Mouse (Mus musculus) heart, postnatal 0 days (tissue): ENCODE measurements at regions not wholly inside any gene's neighbourhood (a gene's known extent, or its start where the extent isn't known, plus 50 kb on each side); places are given as distances from the start of the nearest gene placed in this dataset.

ENCODE experiments used
- ATAC-seq: fragments of 200-750 bp; cut with Nextera tagmentation; 2 replicates; pipeline ENCODE4 v1.8.0; 2017; ENCODE audit warnings: low read depth, moderate number of reproducible peaks, moderate library complexity; ENCODE audit not compliant: insufficient read depth
- DNase-seq: peaks from one replicate; pipeline ENCODE4 v3.0.0-alpha.2; 2016; ENCODE audit warnings: low spot score
- H3K27ac ChIP-seq: fragments of 300-500 bp; sonication (generic); 2 replicates; pipeline ENCODE4 v1.5.1; 2014; ENCODE audit warnings: low read depth, mild to moderate bottlenecking
- H3K27me3 ChIP-seq: fragments of 300-500 bp; sonication (generic); 2 replicates; pipeline ENCODE4 v1.6.1; 2014; ENCODE audit warnings: low read length, mixed read lengths; ENCODE audit not compliant: control insufficient read depth, insufficient read depth
- H3K36me3 ChIP-seq: fragments of 300-500 bp; sonication (generic); replicated peaks from 2 replicates; pipeline ENCODE4 v1.6.1; 2014; ENCODE audit warnings: low read length, mixed read lengths; ENCODE audit not compliant: control insufficient read depth, insufficient read depth
- H3K4me1 ChIP-seq: fragments of 300-500 bp; sonication (generic); 2 replicates; pipeline ENCODE4 v1.6.1; 2014; ENCODE audit warnings: antibody characterized with exemption; ENCODE audit not compliant: control insufficient read depth, insufficient read depth
- H3K4me2 ChIP-seq: fragments of 300-500 bp; sonication (generic); 2 replicates; pipeline ENCODE4 v1.6.1; 2014; ENCODE audit warnings: low read depth, mild to moderate bottlenecking, low read length, moderate library complexity
- H3K4me3 ChIP-seq: fragments of 300-500 bp; sonication (generic); 2 replicates; pipeline ENCODE4 v1.5.1; 2014; ENCODE audit warnings: low read depth, low read length
- H3K9ac ChIP-seq: fragments of 300-500 bp; sonication (generic); replicated peaks from 2 replicates; pipeline ENCODE4 v1.6.1; 2014; ENCODE audit warnings: low read depth, low read length, mixed read lengths
- H3K9me3 ChIP-seq: fragments of 300-500 bp; sonication (generic); replicated peaks from 2 replicates; pipeline ENCODE4 v1.6.1; 2016; ENCODE audit warnings: low read length; ENCODE audit not compliant: control insufficient read depth
- CTCF ChIP-seq: IDR thresholded peaks from 2 replicates; pipeline ENCODE4 v1.5.1; 2016; ENCODE audit warnings: antibody characterized with exemption, control low read depth, low read depth
- EP300 ChIP-seq: IDR thresholded peaks from 2 replicates; pipeline ENCODE4 v1.6.1; 2016; ENCODE audit warnings: antibody characterized with exemption, low read depth
- WGBS: fragments of 180-500 bp; shearing (Covaris S2); extraction: QIAGEN DNeasy Blood & Tissue Kit; methylation state at CpG from one replicate; pipeline ENCODE4 v1.1.7; 2014; 5-methylcytosine and 5-hydroxymethylcytosine counted together

GRCm38 (mm10) chr1:184127321-184127720 lies 93.2 kb upstream of the 1700056E22Rik start:
- Histone ChIP-seq H3K27me3 (no peaks in the 10 kb centered on the region), H3K27ac (no peak overlapping the region), H3K4me2 (no peak overlapping the region), H3K9me3 (no peaks in the 10 kb centered on the region), H3K9ac (no peak overlapping the region), H3K4me1 (no peaks in the 10 kb centered on the region), H3K36me3 (no peaks in the 10 kb centered on the region), H3K4me3 (no peak overlapping the region)
- TF ChIP-seq CTCF (no peak), EP300 (no peak)
- DNase-seq (no peak), ATAC-seq (no peak)
- 70% methylated on average over 4 of the region's 4 CpGs for WGBS

- DNase-seq (no peak), ATAC-seq (no peak)
- H3K27ac ChIP-seq = no peak overlapping the region
- no peaks in the 10 kb centered on the region for H3K4me1 ChIP-seq
- H3K4me2 ChIP-seq = no peak overlapping the region
- H3K27me3 ChIP-seq = no peaks in the 10 kb centered on the region
- no peaks in the 10 kb centered on the region for H3K9me3 ChIP-seq
- H3K9ac ChIP-seq = no peak overlapping the region
- no peak for TF ChIP-seq CTCF
- TF ChIP-seq EP300 = no peak
- H3K4me3 ChIP-seq = no peak overlapping the region
- no peaks in the 10 kb centered on the region for H3K36me3 ChIP-seq
- 87% methylated on average over 3 of the region's 3 CpGs for WGBS
These were observed 92.8 kb upstream of the 1700056E22Rik start for GRCm38 (mm10) chr1:184126909-184127308.
